Mouse (Mus musculus) cerebellum, adult 2 months (tissue): Measurements from ENCODE around the gene Fgfr2. TPM values are rescaled to one million over a fixed set of nuclear protein-coding genes. Genes with fewer than 3 reads are reported as not detected.

Experiments used
- DNase-seq, 2 experiments: peaks; one replicate each; pipeline ENCODE4 v3.0.0; 2021
- H3K27ac ChIP-seq: fragments of 200-500 bp; 2 replicates; pipeline ENCODE4 v1.5.1; 2012; ENCODE audit warnings: low read length, control low read depth, inconsistent platforms; ENCODE audit not compliant: insufficient read depth
- H3K27me3 ChIP-seq: fragments of 200-500 bp; 2 replicates; pipeline ENCODE4 v1.6.1; 2012; ENCODE audit warnings: inconsistent platforms, mild to moderate bottlenecking, low read length, moderate library complexity; ENCODE audit not compliant: control insufficient read depth, insufficient read depth
- H3K4me1 ChIP-seq: fragments of 200-500 bp; 2 replicates; pipeline ENCODE4 v1.6.1; 2011; ENCODE audit warnings: low read length; ENCODE audit not compliant: control insufficient read depth, insufficient read depth
- H3K4me3 ChIP-seq: fragments of 200-500 bp; replicated peaks from 2 replicates; pipeline ENCODE3; 2011; ENCODE audit warnings: mild to moderate bottlenecking, low read depth, low read length, control low read depth; ENCODE audit not compliant: insufficient read depth
- CTCF ChIP-seq: fragments of 200-500 bp; IDR thresholded peaks from 2 replicates; pipeline ENCODE4 v1.5.1; 2011; ENCODE audit warnings: low read depth, mild to moderate bottlenecking, control low read depth, low read length, moderate library complexity, borderline replicate concordance; ENCODE audit not compliant: insufficient read depth
- POLR2A ChIP-seq: fragments of 200-500 bp; IDR thresholded peaks from 2 replicates; pipeline ENCODE4 v1.6.1; 2011; ENCODE audit warnings: low read length, control low read depth, borderline replicate concordance; ENCODE audit not compliant: insufficient read depth
- WGBS: fragments of 180-500 bp; shearing (Covaris S2); methylation state at CpG from one replicate; pipeline ENCODE4 v1.1.7; 2018; 5-methylcytosine and 5-hydroxymethylcytosine counted together
- polyA plus RNA-seq: library from polyadenylated mRNA; depleted of rRNA; stranded (reverse); fragments of >200 nt; gene quantifications from 2 replicates; pipeline ENCODE4 v1.2.3, GENCODE M21; 2012

Fgfr2 gene
- polyA plus RNA-seq, 1 experiment: 95.3 TPM

- no peaks in the 10 kb centered on the region for H3K27me3 ChIP-seq
- no peak overlapping the region for H3K4me3 ChIP-seq
- H3K27ac ChIP-seq: no peak overlapping the region
- no peaks in the 10 kb centered on the region for H3K4me1 ChIP-seq
- WGBS: 95% methylated on average over 3 of the region's 3 CpGs
- no peak for DNase-seq
- TF ChIP-seq CTCF (no peak), POLR2A (no peak)
Measured at GRCm38 (mm10) chr7:132357841-132358237, 765.3 kb downstream of the Fgfr2 start.

GRCm38 (mm10) chr7:132356881-132357840 is 766.0 kb downstream of the Fgfr2 start:
- Histone ChIP-seq H3K4me1 (no peaks in the 10 kb centered on the region), H3K4me3 (no peak overlapping the region), H3K27ac (no peak overlapping the region), H3K27me3 (no peaks in the 10 kb centered on the region)
- WGBS: 59% methylated on average over 10 of the region's 10 CpGs
- no peak for DNase-seq
- no peak for TF ChIP-seq CTCF
- TF ChIP-seq POLR2A: no peak

GRCm38 (mm10) chr7:132356185-132356584 is 767.0 kb downstream of the Fgfr2 start:
- 55% methylated on average over 8 of the region's 8 CpGs for WGBS
- no peaks in the 10 kb centered on the region for H3K27me3 ChIP-seq
- no peak for DNase-seq
- TF ChIP-seq CTCF (no peak), POLR2A (no peak)
- no peak overlapping the region for H3K27ac ChIP-seq
- no peak overlapping the region for H3K4me3 ChIP-seq
- no peaks in the 10 kb centered on the region for H3K4me1 ChIP-seq

GRCm38 (mm10) chr7:132355767-132356166 is 767.4 kb downstream of the Fgfr2 start:
- Histone ChIP-seq H3K4me1 (no peaks in the 10 kb centered on the region), H3K4me3 (no peak overlapping the region), H3K27ac (no peak overlapping the region), H3K27me3 (no peaks in the 10 kb centered on the region)
- 88% methylated on average over 6 of the region's 6 CpGs for WGBS
- TF ChIP-seq CTCF: no peak
- DNase-seq: no peak

GRCm38 (mm10) chr7:132349075-132349572 is 774.0 kb downstream of the Fgfr2 start:
- no peak for DNase-seq
- Histone ChIP-seq H3K27me3 (no peaks in the 10 kb centered on the region), H3K4me1 (no peaks in the 10 kb centered on the region), H3K4me3 (no peak overlapping the region), H3K27ac (no peak overlapping the region)
- TF ChIP-seq POLR2A: no peak
- TF ChIP-seq CTCF: no peak
- WGBS: 84% methylated on average over 6 of the region's 6 CpGs

- WGBS: 85% methylated on average over 9 of the region's 9 CpGs
- no peaks in the 10 kb centered on the region for H3K27me3 ChIP-seq
- DNase-seq: no peak
- no peak overlapping the region for H3K27ac ChIP-seq
- TF ChIP-seq CTCF (no peak), POLR2A (no peak)
- no peaks in the 10 kb centered on the region for H3K4me1 ChIP-seq
- no peak overlapping the region for H3K4me3 ChIP-seq
Measured at GRCm38 (mm10) chr7:132347273-132348045, 775.7 kb downstream of the Fgfr2 start.

GRCm38 (mm10) chr7:132345526-132346070 is 777.6 kb downstream of the Fgfr2 start:
- Histone ChIP-seq H3K4me3 (no peak overlapping the region), H3K27ac (no peak overlapping the region), H3K27me3 (no peaks in the 10 kb centered on the region), H3K4me1 (no peaks in the 10 kb centered on the region)
- no peak for TF ChIP-seq CTCF
- TF ChIP-seq POLR2A: no peak
- 81% methylated on average over 5 of the region's 5 CpGs for WGBS
- DNase-seq: no peak
